In genomic region chr13:37872142-37872835, GRCm38 (mm10) we compare ENCODE assay signal across 16 mouse cellular contexts.
DNase-seq lines count a peak whose midpoint lies in the region; ATAC-seq and TF ChIP-seq lines count a peak whose summit lies in the region.
"Had no signal": no experiment of that assay in that cellular context is flagged by ENCODE, and none has a peak within 500 bp of the region (broad histone marks: within the 10 kb centered on the region; RNA-seq: fewer than 3 reads in every experiment).

No protein-coding gene starts in this region.

- no peak overlapping the region for H3K4me3 ChIP-seq in heart, adult 2 months
- H3K4me3 ChIP-seq in heart, embryonic 11.5 days (ENCODE audit: low read depth, low read length), result no peak overlapping the region
- no peak overlapping the region for H3K4me3 ChIP-seq in kidney, embryonic 15.5 days (replicated peaks)
- H3K4me3 ChIP-seq in stomach, embryonic 14.5 days (ENCODE audit: low read depth, low read length), result no peak overlapping the region
- H3K4me3 ChIP-seq in stomach, postnatal 0 days (ENCODE audit: low read depth, low read length), result no peak overlapping the region
- H3K4me3 ChIP-seq in midbrain, embryonic 14.5 days (replicated peaks; ENCODE audit: low read depth, low read length), result no peak overlapping the region
- H3K4me3 ChIP-seq: hindbrain, embryonic 10.5 days; limb, embryonic 15.5 days; midbrain, embryonic 10.5 days had no signal

- peaks cover 9% of the 10 kb centered on the region for H3K4me1 ChIP-seq in heart, adult 2 months (ENCODE audit: control insufficient read depth, insufficient read depth, low read length)
- peaks cover 33% of the 10 kb centered on the region for H3K4me1 ChIP-seq in heart, embryonic 11.5 days (ENCODE audit: control insufficient read depth, insufficient read depth, low read length)
- H3K4me1 ChIP-seq in kidney, embryonic 15.5 days, result peaks cover 60% of the 10 kb centered on the region
- peaks cover 18% of the 10 kb centered on the region; the same call in 1 of the 2 replicates for H3K4me1 ChIP-seq in stomach, embryonic 14.5 days (ENCODE audit: control insufficient read depth, insufficient read depth, low read length)
- no peaks in the 10 kb centered on the region; the same call in 1 of the 2 replicates for H3K4me1 ChIP-seq in stomach, postnatal 0 days (replicated peaks; ENCODE audit: control insufficient read depth, insufficient read depth)
- peaks cover 3% of the 10 kb centered on the region; the same call in 1 of the 2 replicates for H3K4me1 ChIP-seq in midbrain, embryonic 14.5 days (ENCODE audit: control insufficient read depth, insufficient read depth, low read length)

- intact Hi-C loops in heart, adult 2 months (cut with DNase I), result no loop called here

- no peaks in the 10 kb centered on the region for H3K27me3 ChIP-seq in heart, adult 2 months (ENCODE audit: control insufficient read depth, insufficient read depth, low read length)
- no peaks in the 10 kb centered on the region for H3K27me3 ChIP-seq in heart, embryonic 11.5 days (ENCODE audit: control insufficient read depth, insufficient read depth, low read length)
- no peaks in the 10 kb centered on the region for H3K27me3 ChIP-seq in kidney, embryonic 15.5 days
- H3K27me3 ChIP-seq in stomach, embryonic 14.5 days (ENCODE audit: control insufficient read depth, insufficient read depth, low read length), result no peaks in the 10 kb centered on the region
- H3K27me3 ChIP-seq in stomach, postnatal 0 days (ENCODE audit: control insufficient read depth, insufficient read depth, low read length), result no peaks in the 10 kb centered on the region
- no peaks in the 10 kb centered on the region for H3K27me3 ChIP-seq in midbrain, embryonic 14.5 days (ENCODE audit: control insufficient read depth, insufficient read depth, low read length)
- H3K27me3 ChIP-seq: limb, embryonic 15.5 days had no signal

- ATAC-seq in heart, embryonic 11.5 days (replicated peaks; ENCODE audit: insufficient number of reproducible peaks, low FRiP score, low TSS enrichment), result no peak
- no peak for ATAC-seq in kidney, embryonic 15.5 days (replicated peaks; ENCODE audit: low FRiP score)
- no peak for ATAC-seq in stomach, embryonic 14.5 days (ENCODE audit: insufficient number of reproducible peaks, insufficient read depth, low FRiP score, low read depth)
- ATAC-seq in stomach, postnatal 0 days (ENCODE audit: low FRiP score, low TSS enrichment), result no peak
- ATAC-seq in midbrain, embryonic 14.5 days (ENCODE audit: low FRiP score, low TSS enrichment), result no peak
- ATAC-seq: forebrain, embryonic 16.5 days; inflammation-experienced regulatory T-cells, adult 6 months had no signal

- no peak for TF ChIP-seq EP300 in heart, adult 2 months (IDR thresholded peaks at IDR 0.05; ENCODE audit: insufficient read depth, low read depth, low read length)
- no peak for TF ChIP-seq EP300 in stomach, postnatal 0 days (optimal IDR thresholded peaks at IDR 0.05)

- peaks cover 9% of the 10 kb centered on the region for H3K79me2 ChIP-seq in heart, adult 2 months (replicated peaks; ENCODE audit: control insufficient read depth, insufficient read depth, low read length)

- no peak overlapping the region for H3K4me2 ChIP-seq in heart, embryonic 11.5 days
- H3K4me2 ChIP-seq in kidney, embryonic 15.5 days, result no peak overlapping the region
- H3K4me2 ChIP-seq in stomach, embryonic 14.5 days (replicated peaks; ENCODE audit: low read depth, low read length), result no peak overlapping the region
- H3K4me2 ChIP-seq in stomach, postnatal 0 days (replicated peaks; ENCODE audit: low read depth), result no peak overlapping the region
- H3K4me2 ChIP-seq in midbrain, embryonic 14.5 days (ENCODE audit: low read length), result no peak overlapping the region
- H3K4me2 ChIP-seq: limb, embryonic 15.5 days had no signal

- 89% methylated on average over 2 of the region's 2 CpGs for WGBS in heart, adult 2 months
- 88% methylated on average over 2 of the region's 2 CpGs for WGBS in heart, embryonic 11.5 days (ENCODE audit: insufficient replicate concordance)
- WGBS in kidney, embryonic 15.5 days, result 94% methylated on average over 2 of the region's 2 CpGs
- 93% methylated on average over 2 of the region's 2 CpGs for WGBS in stomach, embryonic 14.5 days
- 92% methylated on average over 2 of the region's 2 CpGs for WGBS in stomach, postnatal 0 days
- WGBS in midbrain, embryonic 14.5 days, result 94% methylated on average over 2 of the region's 2 CpGs

- TF ChIP-seq POLR2A in heart, adult 2 months (IDR thresholded peaks at IDR 0.05; ENCODE audit: insufficient read depth, low read depth, low read length), result no peak

- TF ChIP-seq CTCF in heart, adult 2 months (IDR thresholded peaks at IDR 0.05), result no peak
- TF ChIP-seq CTCF in stomach, postnatal 0 days (IDR thresholded peaks at IDR 0.05; ENCODE audit: low read depth), result no peak

- peak overlapping the region; percentile 11; the same call in 1 of the 2 replicates for H3K27ac ChIP-seq in heart, adult 2 months
- H3K27ac ChIP-seq in heart, embryonic 11.5 days (ENCODE audit: low read depth, low read length), result no peak overlapping the region; the same call in 1 of the 2 replicates
- peak overlapping the region; percentile 74 for H3K27ac ChIP-seq in kidney, embryonic 15.5 days
- H3K27ac ChIP-seq in stomach, embryonic 14.5 days (ENCODE audit: low read length), result peak overlapping the region; percentile 59; the same call in 1 of the 2 replicates
- no peak overlapping the region for H3K27ac ChIP-seq in stomach, postnatal 0 days (replicated peaks)
- H3K27ac ChIP-seq in midbrain, embryonic 14.5 days (replicated peaks; ENCODE audit: low read depth, low read length), result no peak overlapping the region
- H3K27ac ChIP-seq: hindbrain, embryonic 10.5 days; limb, embryonic 15.5 days had no signal

- no peaks in the 10 kb centered on the region for H3K9me3 ChIP-seq in heart, embryonic 11.5 days (replicated peaks; ENCODE audit: control insufficient read depth, low read length)
- H3K9me3 ChIP-seq in kidney, embryonic 15.5 days (replicated peaks), result no peaks in the 10 kb centered on the region
- no peaks in the 10 kb centered on the region for H3K9me3 ChIP-seq in stomach, embryonic 14.5 days (ENCODE audit: control insufficient read depth, low read depth, low read length)
- H3K9me3 ChIP-seq in stomach, postnatal 0 days (ENCODE audit: control insufficient read depth, low read length), result no peaks in the 10 kb centered on the region
- H3K9me3 ChIP-seq in midbrain, embryonic 14.5 days (ENCODE audit: control insufficient read depth, low read length), result no peaks in the 10 kb centered on the region
- H3K9me3 ChIP-seq: hindbrain, embryonic 10.5 days; limb, embryonic 15.5 days; midbrain, embryonic 10.5 days had no signal

- no peak for DNase-seq in heart, adult 2 months
- no peak for DNase-seq in kidney, adult 8-10 months
- no peak for DNase-seq in stomach, postnatal 0 days (ENCODE audit: low spot score)
- DNase-seq in midbrain, embryonic 14.5 days, result no peak
- DNase-seq in T-cell, adult 2 months (ENCODE audit: low spot score), result no peak
- DNase-seq: cerebellum, postnatal 10 days; gastrocnemius, postnatal 10 days; right cerebral cortex, postnatal 4 days had no signal

- no peak overlapping the region for H3K9ac ChIP-seq in heart, adult 2 months (ENCODE audit: low read depth, low read length)
- H3K9ac ChIP-seq in heart, embryonic 11.5 days (ENCODE audit: low read depth, low read length), result no peak overlapping the region
- H3K9ac ChIP-seq in kidney, embryonic 15.5 days, result no peak overlapping the region
- H3K9ac ChIP-seq in stomach, embryonic 14.5 days (replicated peaks; ENCODE audit: low read depth, low read length), result no peak overlapping the region
- H3K9ac ChIP-seq in stomach, postnatal 0 days (ENCODE audit: low read length), result no peak overlapping the region
- H3K9ac ChIP-seq in midbrain, embryonic 14.5 days (replicated peaks; ENCODE audit: low read length), result no peak overlapping the region
- H3K9ac ChIP-seq: limb, embryonic 15.5 days had no signal

- peaks cover 8% of the 10 kb centered on the region for H3K36me3 ChIP-seq in heart, adult 2 months (ENCODE audit: control insufficient read depth, insufficient read depth, low read length)
- no peaks in the 10 kb centered on the region for H3K36me3 ChIP-seq in heart, embryonic 11.5 days (ENCODE audit: control insufficient read depth, insufficient read depth, low read length)
- H3K36me3 ChIP-seq in kidney, embryonic 15.5 days, result no peaks in the 10 kb centered on the region
- H3K36me3 ChIP-seq in stomach, embryonic 14.5 days (ENCODE audit: control insufficient read depth, insufficient read depth, low read length), result no peaks in the 10 kb centered on the region
- H3K36me3 ChIP-seq in stomach, postnatal 0 days (ENCODE audit: control insufficient read depth, insufficient read depth, low read length), result no peaks in the 10 kb centered on the region
- H3K36me3 ChIP-seq in midbrain, embryonic 14.5 days (ENCODE audit: control insufficient read depth, insufficient read depth, low read length), result no peaks in the 10 kb centered on the region
- H3K36me3 ChIP-seq: hindbrain, embryonic 10.5 days; limb, embryonic 15.5 days; midbrain, embryonic 10.5 days had no signal

Comparison
In these comparisons a context has a peak if more than half of its experiments do, and no peak if none do; other contexts are left out.
1. H3K27ac ChIP-seq: peak in heart, adult 2 months (single experiment), kidney, embryonic 15.5 days (single experiment) and stomach, embryonic 14.5 days (single experiment); none in heart, embryonic 11.5 days (single experiment), stomach, postnatal 0 days (single experiment) and midbrain, embryonic 14.5 days (single experiment).